Mouse (Mus musculus): Measurements from ENCODE around the gene Dld. TPM values are rescaled to one million over a fixed set of nuclear protein-coding genes. Genes with fewer than 3 reads are reported as not detected.

The Dld gene
- polyA plus RNA-seq, 1 experiment, result 65.3 TPM

DNA sequence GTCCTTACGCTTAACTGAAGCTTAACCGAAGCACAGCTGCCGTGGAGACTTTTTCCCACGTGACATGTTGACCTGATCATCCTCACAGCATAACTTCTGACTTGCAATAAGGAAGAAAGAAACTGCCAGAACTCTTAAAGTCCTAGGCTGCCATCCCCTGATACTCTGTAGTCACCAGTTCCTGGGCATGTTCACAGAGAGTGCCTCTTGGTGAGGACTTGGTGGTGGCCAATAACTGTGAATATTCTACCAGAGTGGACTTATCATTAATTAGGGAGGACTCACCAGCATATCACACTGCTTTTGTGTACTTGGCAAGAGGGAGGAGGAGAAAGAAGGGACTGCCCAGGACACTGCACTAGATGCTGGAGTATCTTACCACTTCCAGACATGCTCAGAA, 53.1 kb downstream of the Dld start:
- TF ChIP-seq POLR2A (IDR thresholded peaks at IDR 0.05; ENCODE audit: borderline replicate concordance, low read depth, low read length) (no peak), CTCF (IDR thresholded peaks at IDR 0.05; ENCODE audit: low read depth, low read length) (no peak)
- H3K4me1 ChIP-seq (ENCODE audit: control insufficient read depth, insufficient read depth, low read length), result no peaks in the 10 kb centered on the region
- H3K4me3 ChIP-seq (ENCODE audit: insufficient read depth, low read length), result no peak overlapping the region
- no peak overlapping the region for H3K27ac ChIP-seq (ENCODE audit: insufficient read depth, low read depth, low read length)

DNA sequence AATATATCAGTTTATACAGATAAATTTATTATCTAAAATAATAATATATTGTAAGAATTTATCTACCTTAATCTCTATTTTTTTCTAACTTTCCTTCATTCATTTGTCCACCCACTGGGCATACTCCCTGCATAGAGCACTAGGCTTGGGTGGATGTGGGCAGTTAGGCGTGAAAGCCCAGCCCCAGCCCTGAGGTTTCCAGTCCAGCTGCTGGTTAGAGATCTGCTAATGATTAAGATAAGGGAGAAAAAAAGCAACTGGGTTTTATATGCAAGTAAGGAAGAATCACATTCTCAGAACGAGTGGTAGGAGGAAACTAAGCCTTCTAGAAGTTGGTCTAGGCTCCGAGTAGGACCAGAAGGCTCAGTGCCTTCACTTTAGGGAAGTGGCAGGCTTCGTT, 55.2 kb downstream of the Dld start:
- TF ChIP-seq CTCF (IDR thresholded peaks at IDR 0.05; ENCODE audit: low read depth, low read length) (no peak), POLR2A (IDR thresholded peaks at IDR 0.05; ENCODE audit: borderline replicate concordance, low read depth, low read length) (no peak)
- Histone ChIP-seq H3K27ac (ENCODE audit: insufficient read depth, low read depth, low read length) (no peak overlapping the region), H3K4me3 (ENCODE audit: insufficient read depth, low read length) (no peak overlapping the region), H3K4me1 (ENCODE audit: control insufficient read depth, insufficient read depth, low read length) (no peaks in the 10 kb centered on the region)

DNA sequence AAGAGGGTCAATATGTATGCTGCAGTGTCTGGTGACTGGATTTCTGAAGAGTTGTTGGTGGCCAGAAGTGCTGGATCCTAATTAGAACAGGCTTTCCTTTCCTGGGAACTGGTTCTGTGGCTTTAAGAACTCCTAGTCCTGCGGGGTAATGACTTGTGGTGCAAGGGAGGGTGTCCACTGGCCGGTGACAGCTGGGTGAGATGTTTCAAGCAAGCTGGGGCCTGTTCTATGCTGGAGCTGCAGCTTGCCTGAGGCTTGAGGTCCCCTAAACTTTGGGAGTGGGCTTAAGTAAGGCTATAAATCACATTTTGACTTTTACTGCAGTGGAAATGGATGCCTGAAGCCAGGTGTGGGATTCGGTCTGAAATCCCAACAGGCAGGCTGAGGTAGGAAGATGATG, 55.7 kb downstream of the Dld start:
- Histone ChIP-seq H3K27ac (ENCODE audit: insufficient read depth, low read depth, low read length) (no peak overlapping the region), H3K4me1 (ENCODE audit: control insufficient read depth, insufficient read depth, low read length) (no peaks in the 10 kb centered on the region), H3K4me3 (ENCODE audit: insufficient read depth, low read length) (no peak overlapping the region)
- TF ChIP-seq CTCF (IDR thresholded peaks at IDR 0.05; ENCODE audit: low read depth, low read length) (no peak), POLR2A (IDR thresholded peaks at IDR 0.05; ENCODE audit: borderline replicate concordance, low read depth, low read length) (no peak)

DNA sequence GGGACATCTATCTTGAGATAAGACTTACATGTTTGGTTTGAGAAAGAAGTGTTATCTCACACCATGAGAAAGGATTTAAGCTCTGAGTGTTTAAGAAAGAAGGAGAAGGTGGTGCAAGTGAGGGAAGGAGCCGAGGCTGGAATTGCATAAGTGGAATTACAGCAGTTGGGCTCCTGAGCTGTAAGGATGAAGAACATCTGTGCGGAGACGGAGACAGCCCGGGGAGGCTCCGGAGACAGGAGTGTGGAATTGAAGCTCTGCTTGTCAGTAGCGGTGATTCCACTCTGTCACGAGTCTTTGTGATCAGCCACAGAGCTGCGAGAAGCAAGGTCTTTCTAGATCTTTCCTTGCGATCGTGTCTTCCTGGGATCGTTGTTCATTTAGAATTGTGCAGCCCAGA, 56.3 kb downstream of the Dld start:
- no peak overlapping the region for H3K27ac ChIP-seq (ENCODE audit: insufficient read depth, low read depth, low read length)
- no peaks in the 10 kb centered on the region for H3K4me1 ChIP-seq (ENCODE audit: control insufficient read depth, insufficient read depth, low read length)
- TF ChIP-seq CTCF (IDR thresholded peaks at IDR 0.05; ENCODE audit: low read depth, low read length) (no peak), POLR2A (IDR thresholded peaks at IDR 0.05; ENCODE audit: borderline replicate concordance, low read depth, low read length) (no peak)
- no peak overlapping the region for H3K4me3 ChIP-seq (ENCODE audit: insufficient read depth, low read length)

DNA sequence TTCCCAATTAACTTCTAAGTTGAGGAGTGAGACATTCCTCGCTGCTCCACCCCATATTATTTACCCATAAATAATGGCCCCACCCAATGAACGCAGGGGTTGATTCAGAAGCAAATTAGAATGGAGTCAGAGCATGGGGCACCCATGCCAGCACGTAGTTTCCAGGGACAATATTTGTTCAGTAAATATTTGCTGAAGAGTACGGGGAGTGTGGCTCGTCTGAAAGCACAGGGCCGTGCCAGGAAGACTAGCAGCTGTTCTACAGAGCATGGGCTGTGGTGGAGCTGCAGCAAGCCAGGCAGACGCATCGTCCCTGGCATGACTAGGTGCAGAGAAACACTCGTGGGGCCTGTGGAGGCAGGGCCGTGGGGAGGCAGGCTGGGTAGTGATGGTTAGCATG, 56.7 kb downstream of the Dld start:
- no peak for TF ChIP-seq POLR2A (IDR thresholded peaks at IDR 0.05; ENCODE audit: borderline replicate concordance, low read depth, low read length)
- no peak for TF ChIP-seq CTCF (IDR thresholded peaks at IDR 0.05; ENCODE audit: low read depth, low read length)
- Histone ChIP-seq H3K27ac (ENCODE audit: insufficient read depth, low read depth, low read length) (no peak overlapping the region), H3K4me1 (ENCODE audit: control insufficient read depth, insufficient read depth, low read length) (no peaks in the 10 kb centered on the region), H3K4me3 (ENCODE audit: insufficient read depth, low read length) (no peak overlapping the region)

DNA sequence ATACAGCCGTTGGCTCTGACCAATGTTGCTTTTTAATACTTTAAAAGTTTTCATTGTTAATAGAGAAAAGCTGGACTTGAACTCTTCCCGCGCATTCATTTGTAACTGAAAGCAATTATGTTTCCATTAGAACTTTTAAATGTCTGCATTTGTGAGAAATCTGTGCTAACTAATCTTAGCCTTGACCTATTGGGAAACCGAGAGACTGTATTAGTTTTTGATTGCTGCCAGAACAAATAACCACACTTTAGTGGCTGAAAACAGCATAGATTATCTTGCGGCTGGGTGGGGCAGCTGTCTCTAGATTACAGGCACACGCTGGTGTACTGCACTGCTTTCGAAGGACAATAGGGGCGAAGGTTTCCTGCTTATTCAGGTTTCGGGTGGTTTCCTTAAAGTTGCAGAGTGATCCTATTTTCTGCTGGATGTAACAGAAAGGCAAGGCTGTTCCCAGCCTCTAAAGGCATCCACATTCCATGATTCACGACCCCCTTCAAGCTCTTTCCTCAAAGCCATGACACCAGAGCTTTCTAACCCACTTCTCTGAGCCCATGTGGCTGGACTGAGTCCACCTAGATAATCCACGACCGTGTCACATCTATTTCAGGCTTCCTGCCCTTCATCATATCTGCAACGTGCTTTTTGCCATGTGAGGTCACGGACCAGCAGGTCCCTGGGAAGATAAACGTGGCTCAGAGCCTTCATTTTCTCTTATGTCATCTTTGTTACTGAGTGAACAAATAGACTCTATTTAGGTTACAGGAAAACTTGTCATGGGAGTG, 57.7 kb downstream of the Dld start:
- H3K4me1 ChIP-seq (ENCODE audit: control insufficient read depth, insufficient read depth, low read length), result no peaks in the 10 kb centered on the region
- no peak overlapping the region for H3K27ac ChIP-seq (ENCODE audit: insufficient read depth, low read depth, low read length)
- TF ChIP-seq POLR2A (IDR thresholded peaks at IDR 0.05; ENCODE audit: borderline replicate concordance, low read depth, low read length) (no peak), CTCF (IDR thresholded peaks at IDR 0.05; ENCODE audit: low read depth, low read length) (no peak)
- no peak overlapping the region for H3K4me3 ChIP-seq (ENCODE audit: insufficient read depth, low read length)

DNA sequence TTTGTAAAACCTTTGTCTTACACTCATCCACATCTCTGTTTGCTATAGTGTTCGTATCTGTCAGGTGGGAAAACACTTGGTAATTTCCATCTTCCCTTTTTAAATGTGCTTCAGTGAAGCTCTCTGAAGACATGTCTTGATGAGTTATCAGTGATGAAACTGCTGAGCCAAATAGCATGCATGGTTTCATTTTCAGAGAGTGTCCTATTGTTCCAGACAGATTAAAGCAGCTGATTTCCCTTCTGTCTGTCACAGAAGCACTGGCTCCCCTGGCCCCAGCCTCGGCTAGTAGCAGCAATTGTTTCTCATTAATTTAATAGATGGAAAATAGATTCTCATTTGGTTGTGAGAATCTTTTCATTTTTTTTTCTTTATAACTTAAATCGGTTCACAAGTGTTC, 60.3 kb downstream of the Dld start:
- TF ChIP-seq CTCF (IDR thresholded peaks at IDR 0.05; ENCODE audit: low read depth, low read length), result no peak
- no peak for TF ChIP-seq POLR2A (IDR thresholded peaks at IDR 0.05; ENCODE audit: borderline replicate concordance, low read depth, low read length)
- Histone ChIP-seq H3K4me3 (ENCODE audit: insufficient read depth, low read length) (no peak overlapping the region), H3K27ac (ENCODE audit: insufficient read depth, low read depth, low read length) (no peak overlapping the region), H3K4me1 (ENCODE audit: control insufficient read depth, insufficient read depth, low read length) (no peaks in the 10 kb centered on the region)

DNA sequence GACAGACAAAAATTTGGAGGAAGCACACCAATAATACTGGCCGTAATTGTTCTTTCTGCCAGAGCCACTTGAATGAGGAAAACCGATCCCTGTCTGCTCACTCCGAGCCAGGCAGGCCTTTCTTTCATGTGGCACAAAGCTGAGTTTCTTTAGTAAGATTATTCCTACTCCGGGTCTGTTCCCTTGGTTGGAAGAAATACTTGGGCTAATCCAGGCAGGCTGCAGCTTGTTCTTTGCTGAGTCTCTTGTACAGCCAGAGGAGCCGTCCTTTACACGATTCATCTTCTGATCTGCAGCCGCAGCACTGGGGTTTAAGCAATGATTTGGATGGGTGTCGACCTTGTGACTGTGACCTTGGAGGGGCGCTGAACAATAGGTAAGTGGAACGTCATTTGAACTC, 62.2 kb downstream of the Dld start:
- no peak for TF ChIP-seq POLR2A (IDR thresholded peaks at IDR 0.05; ENCODE audit: borderline replicate concordance, low read depth, low read length)
- TF ChIP-seq CTCF (IDR thresholded peaks at IDR 0.05; ENCODE audit: low read depth, low read length), result no peak
- H3K27ac ChIP-seq (ENCODE audit: insufficient read depth, low read depth, low read length), result no peak overlapping the region

DNA sequence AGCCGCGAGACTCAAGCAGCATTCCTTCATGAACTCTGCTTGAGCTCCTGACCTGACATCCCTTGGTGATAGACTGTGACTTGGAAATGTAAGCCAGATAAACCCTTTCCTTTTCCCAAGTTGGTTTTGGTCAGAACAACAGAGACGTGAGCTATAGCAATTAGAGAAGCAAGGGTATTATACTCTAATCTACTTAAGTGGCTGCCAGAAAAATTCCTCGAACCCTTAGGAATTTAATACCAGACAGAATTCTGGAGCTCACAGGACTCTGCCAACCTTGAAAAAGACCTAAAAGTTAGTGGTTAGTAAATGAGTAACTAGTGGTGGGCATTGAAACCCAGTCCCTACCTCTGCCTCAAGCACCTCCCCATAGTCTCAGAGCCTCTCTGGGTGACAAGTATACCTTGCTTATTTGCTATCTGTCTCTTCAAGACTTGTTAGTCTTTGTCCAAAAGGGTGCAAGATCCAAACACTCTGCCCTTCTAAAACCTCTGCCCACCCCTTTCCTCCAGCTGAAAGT, 67.6 kb downstream of the Dld start:
- no peaks in the 10 kb centered on the region for H3K4me1 ChIP-seq (ENCODE audit: control insufficient read depth, insufficient read depth, low read length)
- H3K4me3 ChIP-seq (ENCODE audit: insufficient read depth, low read length), result no peak overlapping the region
- H3K27ac ChIP-seq (ENCODE audit: insufficient read depth, low read depth, low read length), result no peak overlapping the region
- TF ChIP-seq POLR2A (IDR thresholded peaks at IDR 0.05; ENCODE audit: borderline replicate concordance, low read depth, low read length) (no peak), CTCF (IDR thresholded peaks at IDR 0.05; ENCODE audit: low read depth, low read length) (no peak)

More for the DNA sequence above, 62.2 kb downstream of the Dld start:
- H3K4me3 ChIP-seq (ENCODE audit: insufficient read depth, low read length), result no peak overlapping the region
- no peaks in the 10 kb centered on the region for H3K4me1 ChIP-seq (ENCODE audit: control insufficient read depth, insufficient read depth, low read length)

DNA sequence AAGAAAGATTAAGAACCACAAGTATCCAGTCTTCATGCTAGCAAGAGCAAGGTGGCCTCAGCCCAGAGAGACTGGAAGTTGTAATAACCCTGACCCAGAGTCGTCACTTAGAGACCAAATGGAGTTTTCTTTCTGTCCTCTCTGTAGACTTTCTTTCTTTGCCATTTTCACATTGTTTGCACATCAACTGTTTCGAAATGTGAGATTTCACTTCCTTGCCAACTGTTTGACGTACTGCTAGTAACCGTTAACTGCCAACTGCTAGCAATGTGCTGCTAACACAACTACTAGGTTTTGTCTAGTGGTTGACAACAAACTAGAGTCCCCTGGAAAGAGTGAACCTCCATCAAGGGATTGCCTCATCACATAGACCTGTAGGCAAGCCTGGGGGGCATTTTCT, 68.1 kb downstream of the Dld start:
- no peaks in the 10 kb centered on the region for H3K4me1 ChIP-seq (ENCODE audit: control insufficient read depth, insufficient read depth, low read length)
- H3K27ac ChIP-seq (ENCODE audit: insufficient read depth, low read depth, low read length), result no peak overlapping the region
- H3K4me3 ChIP-seq (ENCODE audit: insufficient read depth, low read length), result no peak overlapping the region
- TF ChIP-seq POLR2A (IDR thresholded peaks at IDR 0.05; ENCODE audit: borderline replicate concordance, low read depth, low read length) (no peak), CTCF (IDR thresholded peaks at IDR 0.05; ENCODE audit: low read depth, low read length) (no peak)

Measured in bone marrow macrophage, adult 2 months (primary cell).